Mouse (Mus musculus) 3134 (cell line): ENCODE data around the gene Resp18.
A peak's percentile ranks its signal among the peaks of the same experiment; 100 is the strongest.
"Not testable (repeated sequence)": the region's sequence is repeated elsewhere in the genome, so short reads cannot be mapped to it uniquely, and the experiment has no call there.

Experiments used
- DNase-seq: peaks from one replicate; pipeline ENCODE4 v3.0.0-alpha.2; 2011; ENCODE audit warnings: low spot score; ENCODE audit not compliant: insufficient read length; ENCODE audit errors: extremely low read depth

Resp18 gene

DNA sequence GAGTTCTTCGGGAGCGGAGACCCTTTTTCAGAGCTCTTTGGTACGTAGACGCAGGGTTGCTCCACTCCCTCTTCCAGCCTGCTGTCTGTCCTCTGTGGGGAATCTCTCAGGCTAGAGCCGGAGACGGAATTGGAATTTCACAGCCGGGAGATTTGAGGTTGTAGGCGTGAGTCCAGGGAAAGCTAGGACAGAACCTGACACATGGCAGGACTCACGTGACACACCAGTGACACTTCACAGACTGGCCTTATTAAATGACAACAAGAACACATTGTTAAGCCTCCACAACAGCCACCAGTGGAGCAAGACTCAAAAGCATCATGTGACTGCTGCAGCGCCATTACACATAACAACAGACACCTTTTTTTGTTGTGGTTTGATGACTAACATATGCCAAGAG is 38.6 kb downstream of the Resp18 start:
- DNase-seq = no peak

DNA sequence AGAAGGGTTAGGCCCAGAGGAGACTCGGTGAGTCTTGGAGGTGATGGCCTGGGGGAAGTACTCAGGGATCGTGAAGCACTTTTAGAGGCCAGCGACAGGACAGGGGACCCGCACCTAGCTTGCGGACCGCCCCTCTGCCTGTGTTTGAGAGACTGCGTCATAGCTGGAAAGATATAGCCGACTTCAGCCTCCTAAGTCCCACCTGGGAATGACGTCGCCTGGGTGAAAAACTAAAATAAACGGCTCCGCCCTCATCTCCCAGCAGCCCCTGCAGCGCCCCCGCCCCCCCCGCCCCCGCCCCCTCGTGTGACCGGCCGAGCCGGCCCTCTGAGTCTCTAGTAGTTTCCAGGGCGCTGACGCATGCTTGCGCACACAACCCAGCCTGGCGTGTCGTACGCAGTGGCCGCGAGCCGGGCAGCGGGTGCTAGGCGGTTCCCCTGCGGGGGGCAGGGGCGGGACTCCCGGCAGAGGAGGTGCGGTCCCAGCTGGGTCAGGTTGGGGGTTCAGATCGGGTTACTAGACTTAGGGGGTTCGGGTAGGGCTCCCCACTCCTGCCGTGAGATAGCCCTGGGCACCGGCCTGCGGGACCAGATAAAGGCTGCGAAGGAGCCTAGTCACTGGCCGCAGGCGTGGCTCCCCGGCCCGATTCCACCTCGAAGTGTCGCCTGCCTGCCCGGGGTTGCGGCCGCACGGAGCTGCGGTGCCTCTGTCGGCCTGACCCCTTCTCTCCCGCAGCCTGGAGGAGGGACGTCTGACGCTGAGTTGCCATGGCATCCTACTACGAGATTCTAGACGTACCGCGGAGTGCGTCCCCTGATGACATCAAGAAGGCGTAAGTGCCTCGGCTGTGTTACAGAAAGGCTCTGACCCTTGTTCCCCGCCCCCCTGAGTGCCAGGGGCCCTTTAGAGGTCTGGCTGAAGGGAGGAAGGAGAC is 41.8 kb downstream of the Resp18 start, which contains the start of gene Dnajb2:
Dnajb2 (plus strand) TSS at position 290 of the 934 bp plus-strand sequence.
- DNase-seq = peak; percentile 88

DNA sequence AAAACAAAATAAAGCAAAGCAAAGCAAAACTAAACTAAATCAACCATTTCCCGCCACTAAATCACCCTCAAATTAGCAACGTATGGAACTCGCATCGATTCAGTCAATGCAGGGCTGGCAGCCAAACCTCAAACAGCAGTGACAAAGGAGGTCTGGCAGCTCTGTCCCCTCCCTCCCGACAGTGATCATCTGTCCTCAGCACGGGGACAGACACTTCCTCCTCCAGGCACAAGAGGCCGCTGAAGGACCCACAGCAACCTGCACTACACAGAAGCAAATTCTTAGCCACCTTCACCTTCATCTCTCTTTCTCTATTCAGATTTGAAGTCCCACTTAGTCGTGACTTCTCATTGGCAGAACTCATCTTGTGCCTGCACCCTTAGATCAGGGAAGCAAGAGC is 43.6 kb downstream of the Resp18 start:
- DNase-seq = peak; percentile 60

DNA sequence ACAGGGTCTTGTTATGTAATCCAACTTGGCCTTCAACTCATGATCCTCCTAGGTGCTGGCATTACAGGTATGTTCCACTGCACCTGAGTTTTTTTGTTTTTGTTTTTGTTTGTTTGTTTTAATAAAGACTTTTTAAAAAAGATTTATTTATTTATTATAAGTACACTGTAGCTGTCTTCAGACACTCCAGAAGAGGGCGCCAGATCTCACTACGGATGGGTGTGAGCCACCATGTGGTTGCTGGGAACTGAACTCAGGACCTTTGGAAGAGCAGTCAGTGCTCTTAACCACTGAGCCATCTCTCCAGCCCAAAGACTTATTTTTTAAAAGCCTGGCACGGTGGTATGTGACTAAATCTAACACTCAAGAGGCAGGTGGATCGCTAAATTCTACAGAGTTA is 45.7 kb downstream of the Resp18 start:
- not testable (repeated sequence) for DNase-seq

DNA sequence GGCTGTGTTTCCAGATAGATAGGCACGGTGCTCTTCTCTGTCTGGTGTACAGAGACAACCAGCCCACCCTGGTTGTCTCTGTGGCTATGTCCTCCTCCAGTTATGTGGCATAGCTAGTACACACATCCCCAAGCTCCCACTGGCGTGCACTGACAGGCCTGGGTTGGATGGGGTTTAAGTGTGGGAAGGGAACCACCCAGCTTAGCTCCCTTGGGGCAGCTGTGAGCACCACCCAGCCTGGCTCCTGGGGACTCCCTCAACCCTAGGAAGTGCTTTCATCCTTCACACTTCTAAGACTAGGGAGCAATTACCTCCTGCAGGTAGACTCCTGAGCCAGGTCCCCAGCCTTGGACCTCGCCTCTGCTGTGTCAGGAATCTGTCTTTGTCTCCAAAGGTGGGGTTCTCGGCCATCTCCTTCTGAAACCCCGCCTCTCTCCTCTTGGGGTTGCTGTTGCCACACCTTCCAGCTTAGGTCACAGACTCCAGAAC is 46.5 kb downstream of the Resp18 start, which contains the start of gene A630095N17Rik:
A630095N17Rik (minus strand) TSS at position 439 of the 489 bp plus-strand sequence.
- peak; percentile 53 for DNase-seq

DNA sequence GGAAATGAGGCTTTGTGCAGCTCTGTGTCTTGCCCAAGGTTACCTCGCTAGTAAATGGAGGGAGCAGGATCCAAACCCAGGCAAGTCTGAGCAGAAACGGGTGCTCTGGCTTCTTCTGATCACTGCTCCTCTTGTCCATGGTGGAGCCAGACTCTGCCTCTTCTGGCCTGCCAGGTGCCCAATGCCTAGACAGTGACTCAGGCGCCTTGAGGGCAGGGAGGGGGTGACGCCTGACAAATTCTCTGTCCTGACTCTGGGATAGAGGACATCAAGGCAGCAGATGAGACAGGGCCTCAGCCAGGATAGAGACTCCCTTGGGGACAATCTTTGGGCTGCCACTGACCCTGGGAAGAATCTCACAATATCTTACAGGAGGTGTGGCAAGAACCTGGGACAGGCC is 47.0 kb downstream of the Resp18 start:
- DNase-seq = peak; percentile 74

DNA sequence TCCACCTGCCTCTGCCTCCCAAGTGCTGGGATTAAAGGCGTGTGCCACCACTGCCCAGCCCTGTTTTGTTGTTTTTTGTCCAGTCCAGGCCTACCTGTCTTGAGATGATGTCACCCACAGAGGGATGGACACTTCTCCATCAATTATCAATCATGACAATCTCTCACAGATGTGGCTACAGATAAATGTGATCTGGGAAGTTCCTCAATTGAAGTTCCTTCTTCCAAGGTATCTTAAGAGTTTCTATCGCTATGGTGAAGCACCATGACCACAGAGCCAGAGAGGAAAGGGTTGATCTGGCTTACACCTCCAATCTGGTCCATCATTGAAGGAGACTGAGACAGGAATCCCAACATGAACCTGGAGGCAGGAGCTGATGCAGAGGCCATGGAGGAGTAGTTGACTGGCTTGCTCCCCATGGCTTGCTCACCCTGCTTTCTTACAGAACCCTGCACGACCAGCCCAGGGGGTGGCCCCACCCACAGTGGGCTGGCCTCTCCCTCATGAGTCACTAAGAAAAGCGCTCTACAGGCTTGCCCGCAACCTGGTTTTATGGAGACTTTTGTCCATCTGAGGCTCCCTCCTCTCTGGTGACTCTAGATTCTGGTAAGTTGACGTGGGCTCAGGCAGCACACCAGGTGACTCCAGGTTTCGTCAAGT is 47.8 kb downstream of the Resp18 start:
- DNase-seq = peak; percentile 84

DNA sequence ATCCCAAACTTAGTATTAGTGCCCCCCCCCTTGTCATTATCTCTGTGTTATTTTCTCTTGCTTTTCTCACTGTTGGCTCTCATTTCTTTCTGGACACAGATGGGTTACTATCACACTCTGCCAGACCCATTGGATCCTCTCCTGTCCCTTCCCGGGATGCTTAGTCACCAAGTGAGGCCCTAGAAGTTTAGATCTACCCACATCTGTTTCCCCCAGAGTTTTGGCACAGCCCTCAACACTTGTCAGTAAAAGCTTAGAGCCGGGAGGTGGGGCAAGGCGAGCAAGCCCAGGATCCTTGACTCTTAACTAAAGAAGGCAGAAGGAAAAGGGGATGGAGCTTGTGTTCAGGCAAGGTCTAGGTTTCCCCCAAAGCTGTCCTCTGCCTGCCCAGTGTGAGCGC is 49.1 kb downstream of the Resp18 start:
- DNase-seq = peak; percentile 55

DNA sequence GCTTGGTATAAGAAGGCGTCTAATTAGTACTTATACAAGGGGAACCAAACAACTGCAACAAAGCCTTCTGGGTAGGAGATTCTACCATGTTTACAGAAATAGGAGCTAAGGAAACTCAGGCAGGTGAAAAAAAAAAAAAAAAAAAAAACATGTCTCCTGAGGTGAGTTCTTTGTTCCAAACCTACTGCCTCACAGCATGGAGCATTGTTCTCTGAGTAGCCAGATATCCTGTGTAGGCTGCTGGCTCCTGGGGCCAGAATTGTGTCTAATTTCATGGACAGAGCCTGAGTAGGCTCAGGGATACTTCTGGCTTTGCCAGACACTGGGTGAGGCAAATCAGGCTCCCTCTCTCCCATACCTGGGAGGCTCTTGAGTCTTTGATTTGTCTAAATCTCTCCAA is 50.6 kb downstream of the Resp18 start:
- no peak for DNase-seq

DNA sequence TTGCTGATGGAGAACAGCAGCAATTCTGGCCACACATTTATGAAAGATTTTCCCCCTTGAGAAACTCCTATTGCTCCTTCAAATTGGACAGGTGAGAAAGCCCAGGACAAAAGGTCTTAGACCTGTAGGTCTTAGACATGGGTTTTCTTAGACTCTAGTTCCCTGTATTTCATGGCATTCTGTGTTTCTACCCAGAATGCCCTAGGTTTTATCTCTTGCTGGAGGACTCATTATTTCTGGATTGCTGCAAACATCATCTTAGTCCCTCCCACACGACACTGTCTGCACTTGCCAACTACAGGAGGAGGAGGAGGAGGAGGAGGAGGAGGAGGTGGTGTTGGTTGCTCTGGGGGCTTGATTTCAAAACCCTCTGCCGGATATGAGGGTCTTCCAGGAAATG is 52.1 kb downstream of the Resp18 start:
- DNase-seq = no peak

DNA sequence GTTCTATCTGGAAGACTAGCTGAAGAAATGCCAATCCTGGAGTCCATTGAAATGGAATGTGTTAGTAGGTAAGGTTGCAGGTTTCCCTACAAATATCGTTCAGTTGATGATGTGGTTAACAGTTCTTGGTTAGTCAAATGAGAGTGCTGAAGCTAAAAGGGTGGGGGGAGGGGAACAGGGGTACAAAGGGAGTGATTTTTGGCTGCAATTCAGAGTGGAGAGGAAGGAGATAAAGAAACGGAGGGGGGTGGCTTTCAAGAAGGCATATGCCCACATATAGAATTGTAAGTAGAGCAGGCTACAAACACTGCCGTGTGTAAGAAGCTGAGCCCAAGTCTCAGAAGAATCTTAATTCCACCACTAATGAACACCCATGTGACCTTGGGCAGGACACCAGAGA is 52.7 kb downstream of the Resp18 start:
- DNase-seq = no peak

DNA sequence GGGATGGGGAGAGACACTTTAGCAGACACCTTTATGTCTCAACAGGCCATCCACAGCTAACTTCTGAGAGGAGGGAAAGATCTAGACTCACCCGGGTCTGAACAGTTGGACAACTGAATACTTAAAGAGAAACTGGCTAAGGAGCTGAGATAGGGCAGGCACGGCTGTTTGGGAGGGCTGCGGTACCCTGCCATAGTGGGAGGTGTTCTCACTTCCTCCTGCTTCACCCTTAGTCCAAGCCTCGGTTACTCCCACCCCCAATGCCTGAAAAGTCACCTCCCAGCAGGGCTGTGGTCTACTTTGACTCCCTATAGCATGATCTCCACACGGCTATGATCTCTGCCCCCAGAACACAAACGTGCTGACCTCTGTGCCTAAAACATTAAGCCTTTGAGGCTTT is 54.7 kb downstream of the Resp18 start:
- DNase-seq = no peak

DNA sequence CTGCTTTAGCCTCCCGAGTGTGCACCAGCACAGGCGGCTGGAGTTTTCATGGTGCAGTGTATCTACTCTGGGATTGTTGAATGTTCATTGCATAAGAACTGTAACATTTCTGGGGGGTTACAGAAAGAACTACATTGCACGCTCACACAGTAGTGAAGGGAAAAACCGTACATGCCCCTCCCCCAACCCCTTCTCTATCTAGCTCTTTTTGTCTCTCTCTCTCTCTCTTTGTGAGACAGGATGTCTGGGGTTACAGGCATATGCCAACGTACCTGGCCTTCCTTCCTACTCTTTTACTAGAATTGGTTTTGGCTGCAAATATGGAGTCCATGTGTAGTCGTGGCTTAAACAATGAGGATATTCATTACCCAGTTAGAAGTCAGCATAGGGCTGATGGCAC is 55.3 kb downstream of the Resp18 start:
- DNase-seq = no peak
